Mouse (Mus musculus) thymus, postnatal 10 days (tissue): ENCODE results near the gene Stx17.
A peak's percentile ranks its signal among the peaks of the same experiment; 100 is the strongest.

Experiments used
- DNase-seq, 2 experiments: peaks; one replicate each; pipeline ENCODE4 v3.0.0; 2021; ENCODE audit warnings: low spot score in 2 of 2

Stx17 gene

DNA sequence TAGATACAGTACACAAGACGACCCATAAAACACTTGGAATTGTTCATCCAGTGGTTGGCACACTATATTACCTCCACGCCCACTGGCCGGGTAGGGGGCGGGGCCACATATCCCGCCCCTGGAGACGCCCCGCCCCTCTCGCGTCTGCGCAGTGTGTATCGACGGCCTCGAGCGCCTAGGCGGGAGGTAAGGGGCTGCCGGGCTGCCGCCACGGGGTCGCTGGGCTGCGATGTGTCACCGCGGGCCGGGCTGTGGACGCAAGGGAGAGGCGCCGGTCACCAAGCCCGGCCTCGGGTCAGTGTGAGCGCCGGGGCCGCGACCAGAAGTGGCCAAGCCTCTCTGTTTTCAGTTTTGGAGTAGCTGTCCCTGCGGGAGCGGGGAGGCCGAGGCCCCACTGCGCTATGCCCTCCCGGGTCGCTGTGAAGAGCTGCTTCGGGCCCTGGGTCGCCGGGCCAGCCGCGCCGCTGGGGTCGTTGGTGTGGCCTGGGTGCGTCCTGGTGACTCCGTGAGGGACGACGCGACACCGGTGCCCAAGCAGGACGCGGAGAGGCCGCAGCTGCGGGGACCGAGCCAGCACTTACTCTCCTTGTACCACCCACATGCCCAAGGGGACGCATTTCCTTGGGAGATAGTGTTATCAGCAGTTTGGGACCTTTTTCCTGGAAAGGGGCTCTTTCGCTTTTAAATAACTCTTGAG lies at the start of gene Stx17:
TSS of gene Stx17 (plus strand) at position 143 of the 697 bp plus-strand sequence.
- DNase-seq, result peak; percentile 71 to 85

DNA sequence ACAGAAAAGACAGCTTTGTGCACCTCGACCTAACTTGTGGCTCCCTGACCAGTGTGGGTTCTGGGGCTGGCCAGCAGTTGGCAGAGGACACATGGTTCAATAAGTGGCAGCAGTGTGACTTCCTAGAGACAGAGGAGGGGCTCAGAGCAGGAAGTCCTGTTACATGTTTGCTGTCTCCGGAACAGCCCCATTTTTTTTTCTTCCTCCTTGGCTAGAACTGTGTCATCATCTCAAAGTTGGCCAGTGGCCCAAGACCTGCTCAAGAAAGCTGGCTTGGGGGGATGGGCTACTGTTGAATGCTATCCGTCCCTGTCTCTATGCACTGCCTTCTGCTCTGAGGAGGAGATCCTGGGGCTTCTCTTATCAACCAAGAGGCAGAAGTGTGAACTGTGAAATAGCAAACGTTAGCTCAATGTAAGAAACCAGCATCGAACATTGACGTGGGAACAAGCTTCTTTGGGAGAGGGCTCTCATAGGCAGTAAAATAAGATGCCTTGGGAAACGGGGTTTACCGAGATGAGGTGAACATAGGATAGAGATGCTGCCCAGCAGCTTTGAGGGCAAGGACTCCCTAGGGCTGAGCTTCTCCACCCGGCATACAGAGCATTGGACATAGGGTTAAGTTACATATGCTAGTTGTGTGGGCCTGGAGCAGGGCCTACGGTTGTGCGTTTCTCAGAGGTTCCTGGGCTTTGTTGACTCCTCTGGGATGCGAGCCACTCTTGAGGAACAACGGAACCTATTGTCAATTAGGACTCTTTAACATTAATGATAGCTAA lies 47.8 kb upstream of the Stx17 start:
- no peak for DNase-seq

DNA sequence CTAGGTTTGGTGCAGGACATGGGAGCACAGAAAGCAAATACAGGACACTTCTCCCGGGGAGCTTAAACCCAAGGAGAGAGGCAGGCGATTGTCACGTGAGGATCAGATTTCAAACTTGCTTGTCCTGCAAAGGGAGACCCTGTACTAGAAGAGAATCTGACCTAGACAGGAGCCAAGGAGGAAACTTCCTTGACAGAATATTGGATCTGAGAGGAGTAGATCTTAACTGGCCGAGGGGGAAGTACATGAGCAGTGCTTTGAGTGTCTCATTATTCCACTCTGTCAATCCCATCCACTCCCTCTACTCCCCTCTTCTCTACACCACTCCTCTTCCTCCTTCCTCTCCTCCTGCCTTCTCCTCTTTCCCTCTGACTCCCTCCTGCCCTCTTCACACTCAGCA lies 46.5 kb upstream of the Stx17 start:
- no peak for DNase-seq

DNA sequence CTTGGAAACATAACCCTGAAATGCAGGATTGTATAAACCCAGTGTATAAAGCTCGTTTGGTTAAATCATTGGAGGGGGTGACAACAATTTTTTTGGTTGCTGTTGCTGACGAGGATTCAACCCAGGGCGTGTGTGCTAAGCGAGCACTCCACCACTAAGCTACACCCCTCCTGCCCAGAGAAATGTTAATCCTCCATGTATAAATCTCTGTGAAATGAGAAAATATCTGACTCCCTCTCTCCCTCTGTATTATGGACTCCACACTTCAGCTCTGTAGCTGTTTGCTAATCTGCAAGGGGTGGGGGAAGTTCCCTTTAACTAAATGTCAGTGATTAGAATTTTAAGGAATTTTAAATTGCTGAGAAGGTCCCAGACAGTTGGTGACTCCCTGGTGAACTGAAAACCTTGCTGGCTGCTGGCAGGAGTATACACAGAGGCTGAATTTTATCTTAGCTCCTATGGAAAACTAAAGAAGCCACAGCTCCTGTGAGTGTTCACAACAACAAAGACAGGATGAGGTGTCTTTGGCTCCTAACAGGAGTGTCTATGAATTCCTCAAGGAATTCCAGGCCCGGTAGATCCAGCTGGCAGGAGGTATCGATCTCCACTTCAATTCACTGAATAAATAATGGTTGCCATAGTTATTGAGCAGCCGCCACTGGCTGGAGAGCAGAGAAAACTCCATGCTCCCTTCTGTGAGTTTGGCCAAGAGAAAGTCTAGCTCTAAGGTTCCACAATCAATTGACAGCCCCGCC lies 45.3 kb upstream of the Stx17 start:
- DNase-seq, result no peak

DNA sequence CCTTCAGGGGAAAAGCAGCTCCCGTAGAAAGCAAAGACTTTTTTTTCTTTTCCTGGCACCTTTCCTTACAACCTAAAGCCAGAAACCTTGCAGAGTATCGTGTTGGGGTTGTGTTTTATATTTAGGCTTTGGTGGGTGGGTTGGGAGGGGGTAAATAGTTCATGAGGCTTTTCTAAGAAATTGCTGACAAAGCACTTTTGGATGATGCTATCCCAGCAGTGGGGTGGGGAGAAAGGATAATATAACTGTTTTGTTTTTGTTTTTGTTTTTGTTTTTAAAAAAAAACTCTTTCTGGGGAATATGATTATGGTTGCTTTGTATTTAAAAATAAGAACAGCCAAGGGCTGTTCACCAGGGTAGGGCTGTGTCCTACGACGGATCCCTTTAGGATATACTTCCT lies 41.3 kb upstream of the Stx17 start:
- no peak for DNase-seq

DNA sequence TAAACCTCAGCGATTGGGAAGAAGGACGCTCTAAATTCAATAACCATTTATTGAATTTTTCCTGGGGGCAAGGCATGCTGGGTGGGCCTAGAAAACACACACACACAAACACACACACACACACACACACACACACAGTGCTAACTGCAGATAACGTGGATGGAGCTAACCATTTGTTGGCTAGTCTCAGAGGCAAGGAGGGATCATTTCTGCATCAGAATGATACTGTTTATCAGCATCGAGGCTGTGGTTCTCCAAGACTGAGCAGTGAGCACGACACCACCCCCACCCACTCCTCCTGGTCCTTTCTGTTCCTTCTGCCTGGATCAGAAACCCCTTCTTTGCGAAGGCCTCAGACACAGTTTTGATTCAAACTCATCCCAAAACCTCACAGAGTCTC lies 38.1 kb upstream of the Stx17 start:
- DNase-seq, result no peak

DNA sequence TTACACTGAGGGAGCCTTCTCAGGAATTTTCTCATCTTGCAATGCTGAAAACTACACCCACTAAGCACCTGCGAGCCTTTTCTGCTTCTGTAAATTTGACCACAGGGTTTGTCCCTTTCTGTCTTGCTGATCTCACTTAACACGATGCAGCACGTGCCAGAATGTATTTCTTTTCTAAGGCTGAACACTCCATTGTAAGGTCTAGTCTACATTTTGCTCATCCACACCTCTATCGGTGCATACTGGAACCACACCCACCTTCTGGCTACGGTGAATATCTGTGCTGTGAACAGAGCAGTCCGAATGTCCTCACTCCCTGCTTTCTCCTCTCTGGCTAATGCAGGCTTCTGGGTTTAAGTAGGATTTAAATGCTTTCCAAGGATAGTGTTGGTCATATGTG lies 37.2 kb upstream of the Stx17 start:
- no peak for DNase-seq

DNA sequence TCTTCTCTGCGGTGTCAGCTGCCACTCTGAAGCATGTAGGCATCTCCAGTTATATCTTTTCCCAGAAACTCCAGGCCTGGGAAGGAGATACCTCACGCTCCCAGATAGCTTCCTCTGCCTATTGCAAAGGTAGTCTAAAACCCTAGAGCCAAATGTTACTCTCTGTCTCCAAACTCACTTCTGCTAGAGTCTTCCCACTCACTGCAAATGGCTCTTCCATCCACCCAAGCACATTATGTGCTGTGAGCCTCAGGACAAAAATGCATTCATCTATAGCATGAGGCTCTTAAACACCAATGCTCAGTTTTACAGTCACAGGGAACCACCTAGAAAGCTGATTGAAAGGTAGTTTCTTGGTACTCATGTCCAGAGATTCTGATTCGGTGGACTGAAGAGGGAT lies 31.5 kb upstream of the Stx17 start:
- DNase-seq, result no peak

DNA sequence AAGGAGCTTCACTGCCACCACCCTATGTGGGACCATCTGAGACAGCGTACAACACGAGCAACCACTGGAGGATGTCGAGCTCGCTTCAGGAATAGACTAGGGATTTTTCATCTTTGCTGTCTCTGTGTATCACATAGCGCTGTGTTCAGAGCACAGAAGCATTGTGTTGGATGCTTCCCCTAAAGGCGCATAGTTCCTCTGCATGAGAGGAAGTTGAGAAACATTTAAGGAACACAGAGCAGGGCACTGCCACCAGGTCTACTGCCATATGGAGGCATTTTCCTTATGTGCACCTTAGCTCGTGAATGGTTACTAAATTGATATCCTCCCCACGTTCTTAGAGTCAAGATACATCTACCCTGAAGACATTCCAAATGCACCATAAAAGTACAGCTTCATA lies 24.5 kb upstream of the Stx17 start:
- no peak for DNase-seq

DNA sequence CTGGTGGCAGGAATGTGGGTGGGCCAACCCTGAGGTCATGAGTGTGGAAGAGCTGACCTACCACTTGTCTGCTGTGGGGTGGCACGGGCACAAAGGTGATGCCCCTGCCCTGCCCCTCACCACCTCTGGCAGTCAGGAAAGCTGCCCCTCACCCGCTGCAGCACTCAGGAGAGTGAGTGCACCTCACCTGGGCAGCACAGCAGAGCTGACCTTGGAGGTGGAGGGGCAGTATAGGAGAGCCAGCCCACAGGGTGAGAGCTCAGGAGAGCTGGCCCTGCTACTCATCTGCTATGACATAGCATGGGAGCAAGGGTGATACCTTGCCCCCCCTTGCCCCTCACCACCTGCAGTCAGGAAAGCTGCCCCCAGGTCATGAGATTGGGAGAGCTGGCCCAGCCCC lies 22.7 kb upstream of the Stx17 start:
- DNase-seq, result no peak

DNA sequence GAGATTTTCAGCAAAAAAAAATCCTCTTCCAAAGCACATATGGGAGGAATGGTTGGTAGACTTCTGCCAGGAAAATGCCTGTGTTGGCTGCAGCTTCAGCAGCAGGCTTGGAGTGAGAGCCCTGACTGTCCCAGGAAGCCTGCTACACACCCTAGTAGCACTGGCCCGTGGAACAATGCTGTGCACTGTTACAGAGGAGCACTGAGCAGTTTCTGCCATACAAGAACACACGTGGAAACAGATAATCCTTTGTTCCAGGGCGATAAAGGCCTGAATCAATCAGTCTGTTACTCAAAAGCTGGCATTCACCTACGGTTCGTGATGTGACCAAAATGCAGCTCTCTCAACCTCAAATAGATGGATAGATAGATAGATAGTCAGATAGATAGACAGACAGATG lies 19.3 kb upstream of the Stx17 start:
- no peak for DNase-seq

DNA sequence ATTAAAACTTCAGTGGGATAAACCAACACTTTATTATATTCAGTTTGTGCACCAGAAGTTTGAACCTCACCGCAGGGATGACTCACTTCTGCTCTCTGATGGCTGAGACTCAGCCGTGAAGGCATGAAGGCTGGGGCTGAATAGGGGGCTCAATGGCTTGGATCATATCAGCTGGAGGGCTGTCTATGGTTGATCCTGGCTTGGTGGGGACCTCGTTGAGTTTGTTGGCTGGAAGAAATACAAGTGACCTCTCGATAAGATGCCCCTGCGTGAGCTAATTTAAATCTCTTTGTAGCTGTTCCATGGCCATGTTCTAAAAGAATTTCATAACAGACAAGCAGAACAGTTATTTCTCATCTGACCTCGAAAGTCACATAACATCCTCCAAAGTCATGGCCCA lies 17.6 kb upstream of the Stx17 start:
- no peak for DNase-seq

DNA sequence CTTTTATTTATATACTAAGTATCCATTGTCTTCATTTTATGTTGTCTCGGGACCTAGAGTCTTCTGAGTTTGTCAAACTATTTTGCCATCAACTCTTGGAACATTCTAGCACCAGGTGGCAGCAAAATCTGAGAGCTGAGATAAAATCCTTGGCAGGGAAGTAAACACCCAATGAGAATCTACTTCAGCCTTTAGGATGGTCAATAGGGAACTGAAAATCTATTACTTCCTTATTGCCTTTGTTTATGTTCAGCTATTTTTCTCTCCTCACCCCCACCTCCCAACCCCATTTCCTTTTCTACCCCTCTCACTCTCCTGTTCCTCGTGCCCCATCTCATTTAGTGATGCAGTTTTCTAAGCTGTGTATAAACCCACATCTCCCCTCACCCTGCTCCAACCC lies 16.1 kb upstream of the Stx17 start:
- no peak for DNase-seq

DNA sequence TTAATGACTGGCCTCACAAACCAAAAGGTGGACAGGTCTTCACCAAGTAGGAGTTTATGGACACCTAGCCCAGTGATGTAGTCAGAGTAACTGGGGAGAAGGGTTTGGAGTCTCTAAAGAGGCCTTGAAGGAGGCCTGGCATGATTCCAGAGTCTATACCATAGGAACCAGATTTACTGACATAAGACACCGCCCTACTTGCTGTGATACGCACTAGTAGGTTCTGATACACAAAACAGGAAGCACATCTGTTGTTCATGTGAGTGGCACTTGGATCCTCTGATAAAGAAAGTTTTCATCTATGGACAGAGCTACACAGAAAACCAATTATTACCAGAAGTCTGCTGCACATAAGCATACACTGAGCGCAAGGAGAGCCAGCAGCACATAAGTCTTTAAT lies 14.4 kb upstream of the Stx17 start:
- no peak for DNase-seq

DNA sequence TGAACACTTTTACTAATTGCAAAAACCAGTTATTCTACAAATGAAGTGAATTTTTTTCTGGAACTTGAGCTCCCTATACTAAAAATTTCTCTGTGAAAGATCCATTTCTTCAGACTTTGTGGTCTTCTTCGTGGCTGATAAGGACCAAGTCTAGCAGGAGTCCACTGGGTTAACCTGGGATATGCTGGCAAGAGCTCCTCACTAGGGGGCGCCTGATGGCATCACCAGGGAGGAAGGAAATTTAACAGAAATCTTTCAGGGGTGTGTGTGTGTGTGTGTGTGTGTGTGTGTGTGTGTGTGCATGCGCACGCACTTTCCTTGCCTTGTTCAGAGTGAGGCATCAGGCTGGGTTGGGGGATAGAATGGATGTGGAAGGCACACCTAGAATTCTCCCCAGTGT lies 8.5 kb upstream of the Stx17 start:
- peak; percentile 9 to 50 for DNase-seq

DNA sequence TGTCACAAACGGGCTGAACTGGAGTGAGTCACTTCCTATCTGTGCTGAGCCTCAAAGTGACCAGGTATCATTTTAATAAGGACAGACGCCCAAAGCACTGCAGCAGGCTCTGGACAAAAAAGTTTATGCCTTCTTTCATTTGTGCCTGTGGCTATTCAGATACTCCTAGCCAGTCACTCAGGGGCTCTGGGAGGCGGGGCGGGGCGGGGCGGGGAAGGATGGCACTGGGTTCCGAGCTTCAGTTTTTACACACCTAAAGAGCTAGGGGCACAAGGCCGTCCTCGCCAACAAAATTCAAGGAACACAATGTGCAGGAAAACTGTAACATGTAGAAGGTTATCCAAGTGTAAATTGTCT lies 321 bp upstream of the Stx17 start:
- DNase-seq, result no peak

DNA sequence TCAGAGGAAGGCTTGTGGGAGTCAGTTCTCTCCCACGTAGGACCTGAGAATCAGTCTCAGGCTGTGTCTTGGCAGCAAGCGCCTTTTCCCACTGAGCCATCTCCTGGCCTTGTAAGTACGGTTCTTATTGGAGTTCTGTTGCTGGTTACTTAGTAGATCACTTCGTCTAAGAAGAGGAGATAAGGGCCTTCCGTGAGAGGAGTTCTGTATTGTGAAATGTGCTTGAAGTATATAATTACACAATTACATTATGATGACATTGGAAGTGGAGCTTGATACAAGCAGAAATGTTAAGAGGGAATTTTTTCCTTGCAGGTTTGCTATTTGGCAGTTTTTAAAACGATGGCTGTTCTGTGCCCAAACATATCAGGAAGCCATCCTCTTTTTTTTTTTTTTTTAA lies 5.6 kb downstream of the Stx17 start:
- no peak for DNase-seq

DNA sequence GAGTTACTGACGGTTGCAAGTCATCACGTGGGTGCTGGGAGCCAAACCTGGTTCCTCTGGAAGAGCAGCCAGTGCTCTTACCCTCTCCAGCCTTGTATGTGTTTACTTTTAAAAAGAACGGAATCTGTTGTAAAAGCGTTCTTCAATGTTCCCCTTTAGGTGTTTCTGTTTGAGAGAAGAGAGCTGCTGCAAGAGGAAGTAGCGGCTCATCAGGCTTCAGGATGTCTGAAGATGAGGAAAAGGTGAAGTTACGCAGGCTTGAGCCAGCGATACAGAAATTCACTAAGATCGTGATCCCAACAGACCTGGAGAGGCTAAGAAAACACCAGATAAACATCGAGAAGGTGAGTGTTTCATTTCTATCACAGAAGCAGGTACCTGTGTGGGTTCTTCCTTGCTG lies 6.9 kb downstream of the Stx17 start:
- no peak for DNase-seq

DNA sequence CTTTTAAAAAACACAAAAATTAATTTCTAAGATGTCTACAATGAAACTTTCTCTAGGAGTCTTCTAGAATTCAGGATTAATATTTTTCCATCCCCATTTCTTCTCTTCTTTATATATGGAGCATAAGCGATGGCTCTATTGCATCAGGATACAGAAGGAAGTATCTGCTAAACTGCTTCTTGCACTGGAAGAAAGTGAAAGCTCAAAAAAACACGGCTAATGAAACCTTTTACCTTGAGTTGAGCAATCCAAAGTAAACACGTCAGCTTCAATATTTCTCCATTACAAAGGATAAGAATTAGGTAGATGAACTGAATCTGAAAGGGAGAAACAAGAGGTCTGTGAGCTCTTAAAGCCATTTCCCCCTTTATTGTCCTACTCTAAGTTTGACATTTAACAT lies 8.0 kb downstream of the Stx17 start:
- DNase-seq, result no peak

DNA sequence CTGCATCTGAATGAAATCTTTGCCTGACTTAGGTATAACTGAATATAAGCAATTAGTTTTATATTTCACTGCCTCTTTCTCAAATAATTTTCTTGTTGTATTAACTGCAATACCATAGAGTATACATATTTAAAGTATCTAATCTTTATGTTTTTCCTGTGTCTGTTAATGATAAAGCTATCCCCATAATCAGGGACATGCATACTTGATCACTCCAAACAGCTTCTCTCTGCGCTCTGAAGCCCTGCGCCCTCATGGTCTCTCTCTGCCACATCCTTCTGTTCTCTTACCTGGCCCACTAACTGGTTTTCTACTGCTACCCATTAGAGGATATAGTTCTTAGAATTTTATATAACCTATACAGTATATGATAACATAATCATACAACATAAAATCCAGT lies 24.8 kb downstream of the Stx17 start:
- no peak for DNase-seq

DNA sequence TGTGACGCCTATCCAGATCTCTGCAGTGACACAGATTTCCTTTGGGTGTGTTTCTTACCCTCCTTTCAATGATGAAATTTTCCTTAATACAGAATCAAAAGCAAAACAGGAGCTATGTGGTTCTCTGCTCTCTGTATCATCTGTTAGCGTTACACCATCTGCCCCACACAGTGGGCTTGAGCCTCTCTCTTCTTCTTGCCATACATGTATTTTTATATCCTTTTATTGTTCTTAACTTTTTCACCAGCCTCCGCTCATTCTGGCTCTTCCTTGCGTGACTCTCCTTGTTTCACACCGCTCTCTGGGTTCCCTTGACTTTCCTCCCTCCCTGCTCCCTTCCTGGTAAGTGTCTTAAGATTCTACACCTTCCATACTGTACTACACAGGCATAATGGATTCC lies 28.5 kb downstream of the Stx17 start:
- no peak for DNase-seq

DNA sequence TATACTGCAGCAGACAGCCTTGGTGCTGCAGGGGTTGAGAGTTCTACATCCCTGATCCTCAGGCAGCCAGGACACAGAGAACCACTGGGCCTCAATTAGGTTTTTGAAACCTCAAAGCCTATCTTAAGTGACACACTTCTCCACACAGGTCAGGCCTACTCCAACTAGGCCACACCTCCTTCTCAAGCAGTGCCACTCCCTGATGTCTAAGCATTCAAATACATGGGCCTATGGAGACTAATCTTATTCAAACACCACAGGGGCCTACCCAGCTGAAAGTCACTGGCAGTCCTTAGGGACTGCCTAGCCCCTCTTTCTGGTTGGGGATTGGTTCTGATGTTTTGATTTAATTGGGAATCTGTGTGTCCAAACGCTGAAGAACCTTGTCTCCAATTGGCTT lies 31.1 kb downstream of the Stx17 start:
- DNase-seq, result no peak

DNA sequence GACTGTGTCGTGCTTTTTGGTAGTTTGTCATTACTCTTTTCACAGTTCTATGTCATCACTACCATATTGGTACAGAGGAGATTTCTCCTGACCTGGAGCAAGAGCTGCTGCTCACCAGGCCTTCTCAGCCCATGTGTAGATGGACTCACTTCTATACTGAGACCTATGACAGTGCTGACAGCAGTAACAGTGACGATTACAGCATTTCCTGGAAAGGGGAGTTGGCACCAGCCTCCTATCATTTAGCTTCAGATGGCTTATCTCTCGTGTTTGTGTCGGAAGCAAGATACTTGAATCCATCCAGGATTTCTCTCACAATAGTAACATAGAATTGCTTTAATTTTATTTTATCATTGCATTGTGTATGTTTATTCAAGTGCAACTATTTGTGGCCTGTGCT lies 35.7 kb downstream of the Stx17 start:
- no peak for DNase-seq
